Mouse (Mus musculus): ENCODE results near the gene Zbtb41. TPM values are rescaled to one million over a fixed set of nuclear protein-coding genes. Genes with fewer than 3 reads are reported as not detected.

Zbtb41 gene
- polyA plus RNA-seq, 1 experiment from 2014 or later = 13.4 TPM

GRCm38 (mm10) chr1:139454340-139455225 lies 32.5 kb downstream of the Zbtb41 start, which contains the start of gene Aspm:
Gene Aspm (plus strand): TSS chr1:139454772.
- WGBS = under 1% methylated on average over 60 of the region's 65 CpGs
- no peaks in the 10 kb centered on the region for H3K36me3 ChIP-seq (ENCODE audit: control insufficient read depth, insufficient read depth, low read length)
- H3K4me3 ChIP-seq (ENCODE audit: low read depth, low read length) = peak within 1 kb of the TSS; percentile 96
- peaks cover 7% of the 10 kb centered on the region; the same call in 1 of the 2 replicates for H3K4me1 ChIP-seq (ENCODE audit: control insufficient read depth, insufficient read depth, low read length)
- peak within 1 kb of the TSS; percentile 89 for H3K9ac ChIP-seq (ENCODE audit: low read length)
- H3K27me3 ChIP-seq (ENCODE audit: control insufficient read depth, insufficient read depth, low read length) = no peaks in the 10 kb centered on the region
- H3K9me3 ChIP-seq (ENCODE audit: control insufficient read depth, low read length) = no peaks in the 10 kb centered on the region
- peak within 1 kb of the TSS; percentile 56; the same call in 1 of the 2 replicates for H3K27ac ChIP-seq (replicated peaks; ENCODE audit: low read depth, low read length)
- peak; percentile 92 for DNase-seq (ENCODE audit: low spot score)
- peak; percentile 99 for ATAC-seq (ENCODE audit: insufficient number of reproducible peaks, low FRiP score, low TSS enrichment, low read depth)
- H3K4me2 ChIP-seq (ENCODE audit: low read depth, severe bottlenecking) = peak within 1 kb of the TSS; percentile 76

DNA sequence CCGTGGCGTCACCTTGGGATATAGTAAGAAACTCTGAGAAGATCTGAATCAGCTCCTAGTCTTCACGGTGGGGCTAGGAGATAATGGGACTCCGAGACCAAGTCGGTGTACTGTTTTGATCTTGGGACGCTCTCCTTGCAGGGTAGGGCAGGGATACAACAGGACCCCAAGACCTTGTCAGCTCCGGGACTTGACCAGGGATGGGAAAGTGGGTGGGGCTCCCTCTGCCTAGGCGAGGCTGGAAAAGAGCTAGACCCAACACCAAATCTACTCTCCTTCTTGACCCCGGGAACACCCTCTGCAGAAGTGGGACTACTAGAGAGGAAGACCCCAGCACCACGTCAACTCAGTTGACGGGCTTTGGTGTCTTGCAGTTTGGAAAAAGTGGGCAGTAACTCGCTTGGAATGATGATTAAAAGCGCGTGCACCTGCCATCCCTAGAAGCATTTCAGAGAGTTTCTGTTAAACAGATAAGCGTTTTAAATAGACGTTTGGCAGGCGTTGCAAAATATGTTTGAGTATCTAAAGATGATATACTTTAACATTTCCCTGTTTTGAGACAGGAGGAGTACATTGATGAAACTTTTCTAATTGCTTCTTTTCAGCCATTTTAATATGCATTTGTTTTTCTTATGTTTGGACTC lies 33.3 kb downstream of the Zbtb41 start:
- ATAC-seq (ENCODE audit: insufficient number of reproducible peaks, low FRiP score, low TSS enrichment, low read depth) (peak; percentile 54), DNase-seq (ENCODE audit: low spot score) (no peak)
- Histone ChIP-seq H3K9ac (ENCODE audit: low read length) (peak overlapping the region; percentile 89), H3K27ac (replicated peaks; ENCODE audit: low read depth, low read length) (peak overlapping the region; percentile 56; the same call in 1 of the 2 replicates), H3K36me3 (ENCODE audit: control insufficient read depth, insufficient read depth, low read length) (no peaks in the 10 kb centered on the region), H3K4me1 (ENCODE audit: control insufficient read depth, insufficient read depth, low read length) (peaks cover 7% of the 10 kb centered on the region; the same call in 1 of the 2 replicates), H3K9me3 (ENCODE audit: control insufficient read depth, low read length) (no peaks in the 10 kb centered on the region), H3K4me3 (ENCODE audit: low read depth, low read length) (peak overlapping the region; percentile 96), H3K27me3 (ENCODE audit: control insufficient read depth, insufficient read depth, low read length) (no peaks in the 10 kb centered on the region), H3K4me2 (ENCODE audit: low read depth, severe bottlenecking) (peak overlapping the region; percentile 76)
- WGBS = 4% methylated on average over 17 of the region's 17 CpGs

GRCm38 (mm10) chr1:139460807-139461206 lies 38.7 kb downstream of the Zbtb41 start:
- H3K9ac ChIP-seq (ENCODE audit: low read length) = no peak overlapping the region
- ATAC-seq (ENCODE audit: insufficient number of reproducible peaks, low FRiP score, low TSS enrichment, low read depth) (no peak), DNase-seq (ENCODE audit: low spot score) (no peak)
- H3K4me2 ChIP-seq (ENCODE audit: low read depth, severe bottlenecking) = no peak overlapping the region
- H3K36me3 ChIP-seq (ENCODE audit: control insufficient read depth, insufficient read depth, low read length) = peaks cover 6% of the 10 kb centered on the region; the same call in 1 of the 2 replicates
- WGBS = 82% methylated on average over 5 of the region's 5 CpGs
- no peaks in the 10 kb centered on the region for H3K9me3 ChIP-seq (ENCODE audit: control insufficient read depth, low read length)
- no peaks in the 10 kb centered on the region for H3K27me3 ChIP-seq (ENCODE audit: control insufficient read depth, insufficient read depth, low read length)
- H3K4me3 ChIP-seq (ENCODE audit: low read depth, low read length) = no peak overlapping the region
- peaks cover 7% of the 10 kb centered on the region; the same call in 1 of the 2 replicates for H3K4me1 ChIP-seq (ENCODE audit: control insufficient read depth, insufficient read depth, low read length)
- H3K27ac ChIP-seq (replicated peaks; ENCODE audit: low read depth, low read length) = no peak overlapping the region

DNA sequence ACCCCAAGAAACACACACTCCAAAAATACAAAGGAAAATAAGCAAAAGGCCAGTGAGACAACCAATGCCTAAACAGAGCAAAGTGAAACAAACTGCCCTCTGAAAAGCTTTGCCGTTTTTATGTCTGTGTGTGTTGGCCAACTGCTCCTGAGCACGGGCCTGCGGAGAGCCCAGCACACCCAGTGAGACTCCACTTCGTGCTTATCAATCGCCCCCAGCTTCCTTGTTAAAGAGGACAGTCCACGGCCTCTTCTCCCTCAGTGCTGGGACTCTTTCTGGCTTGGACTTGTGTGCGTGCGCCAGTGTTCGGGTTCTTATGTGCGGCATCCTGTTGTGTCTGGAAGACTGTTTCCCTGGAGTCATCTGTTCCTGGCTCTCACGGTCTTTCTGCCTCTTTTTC lies 43.8 kb downstream of the Zbtb41 start:
- no peak overlapping the region for H3K27ac ChIP-seq (replicated peaks; ENCODE audit: low read depth, low read length)
- no peaks in the 10 kb centered on the region for H3K4me1 ChIP-seq (ENCODE audit: control insufficient read depth, insufficient read depth, low read length)
- no peak overlapping the region for H3K9ac ChIP-seq (ENCODE audit: low read length)
- no peak overlapping the region for H3K4me3 ChIP-seq (ENCODE audit: low read depth, low read length)
- peaks cover 12% of the 10 kb centered on the region for H3K36me3 ChIP-seq (ENCODE audit: control insufficient read depth, insufficient read depth, low read length)
- DNase-seq (ENCODE audit: low spot score) (no peak), ATAC-seq (ENCODE audit: insufficient number of reproducible peaks, low FRiP score, low TSS enrichment, low read depth) (no peak)
- no peaks in the 10 kb centered on the region for H3K27me3 ChIP-seq (ENCODE audit: control insufficient read depth, insufficient read depth, low read length)
- H3K9me3 ChIP-seq (ENCODE audit: control insufficient read depth, low read length) = no peaks in the 10 kb centered on the region
- WGBS = 93% methylated on average over 11 of the region's 11 CpGs
- H3K4me2 ChIP-seq (ENCODE audit: low read depth, severe bottlenecking) = no peak overlapping the region

- H3K27ac ChIP-seq (replicated peaks; ENCODE audit: low read depth, low read length) = no peak overlapping the region
- H3K27me3 ChIP-seq (ENCODE audit: control insufficient read depth, insufficient read depth, low read length) = no peaks in the 10 kb centered on the region
- 93% methylated on average over 11 of the region's 11 CpGs for WGBS
- no peak overlapping the region for H3K9ac ChIP-seq (ENCODE audit: low read length)
- peaks cover 25% of the 10 kb centered on the region for H3K36me3 ChIP-seq (ENCODE audit: control insufficient read depth, insufficient read depth, low read length)
- no peak for DNase-seq (ENCODE audit: low spot score)
- H3K9me3 ChIP-seq (ENCODE audit: control insufficient read depth, low read length) = no peaks in the 10 kb centered on the region
- ATAC-seq (ENCODE audit: insufficient number of reproducible peaks, low FRiP score, low TSS enrichment, low read depth) = no peak
- H3K4me2 ChIP-seq (ENCODE audit: low read depth, severe bottlenecking) = no peak overlapping the region
- no peak overlapping the region for H3K4me3 ChIP-seq (ENCODE audit: low read depth, low read length)
- H3K4me1 ChIP-seq (ENCODE audit: control insufficient read depth, insufficient read depth, low read length) = no peaks in the 10 kb centered on the region
Observed at GRCm38 (mm10) chr1:139478898-139479297, 56.8 kb downstream of the Zbtb41 start.

DNA sequence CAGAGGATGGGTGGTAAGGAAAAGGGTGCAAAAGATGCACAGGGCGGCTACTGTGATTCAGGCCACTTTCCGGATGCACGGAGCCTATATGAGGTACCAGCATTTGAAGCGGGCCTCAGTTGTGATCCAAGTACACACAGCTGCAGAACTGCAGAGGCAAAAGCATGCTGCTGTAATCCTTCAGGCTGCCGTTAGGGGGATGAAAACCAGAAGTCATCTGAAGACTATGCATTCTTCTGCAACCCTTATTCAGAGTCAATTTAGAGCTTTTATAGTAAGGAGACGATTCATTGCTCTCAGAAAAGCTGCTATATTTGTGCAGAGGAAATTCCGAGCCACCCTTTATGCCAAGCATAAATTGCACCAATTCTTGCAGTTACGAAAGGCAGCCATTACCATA lies 58.2 kb downstream of the Zbtb41 start:
- Histone ChIP-seq H3K4me2 (ENCODE audit: low read depth, severe bottlenecking) (no peak overlapping the region), H3K27me3 (ENCODE audit: control insufficient read depth, insufficient read depth, low read length) (no peaks in the 10 kb centered on the region), H3K4me3 (ENCODE audit: low read depth, low read length) (no peak overlapping the region), H3K27ac (replicated peaks; ENCODE audit: low read depth, low read length) (no peak overlapping the region), H3K4me1 (ENCODE audit: control insufficient read depth, insufficient read depth, low read length) (no peaks in the 10 kb centered on the region), H3K9me3 (ENCODE audit: control insufficient read depth, low read length) (no peaks in the 10 kb centered on the region), H3K9ac (ENCODE audit: low read length) (no peak overlapping the region), H3K36me3 (ENCODE audit: control insufficient read depth, insufficient read depth, low read length) (peaks cover 25% of the 10 kb centered on the region)
- no peak for ATAC-seq (ENCODE audit: insufficient number of reproducible peaks, low FRiP score, low TSS enrichment, low read depth)
- DNase-seq (ENCODE audit: low spot score) = no peak
- 89% methylated on average over 8 of the region's 8 CpGs for WGBS

DNA sequence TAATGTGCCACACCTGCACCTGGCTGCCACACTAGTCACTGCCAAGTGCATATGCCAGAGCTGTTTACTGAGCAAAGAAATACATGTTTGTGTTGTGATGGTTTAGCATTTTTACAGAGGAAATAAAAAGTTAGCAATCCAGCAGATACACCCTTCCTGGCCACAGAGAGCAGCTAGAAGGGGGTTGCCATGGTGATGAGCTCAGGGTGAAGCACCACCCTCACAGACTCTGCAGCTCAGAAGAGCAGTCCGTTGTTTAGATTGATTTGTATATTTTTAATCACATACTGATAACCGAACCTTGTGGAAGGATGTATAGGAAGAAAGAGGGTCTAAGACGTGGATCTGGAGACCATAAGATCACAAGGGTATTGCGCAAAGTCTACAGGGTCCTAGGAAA lies 59.1 kb downstream of the Zbtb41 start:
- H3K9ac ChIP-seq (ENCODE audit: low read length) = no peak overlapping the region
- 95% methylated on average over 4 of the region's 4 CpGs for WGBS
- H3K27ac ChIP-seq (replicated peaks; ENCODE audit: low read depth, low read length) = no peak overlapping the region
- no peak overlapping the region for H3K4me3 ChIP-seq (ENCODE audit: low read depth, low read length)
- no peaks in the 10 kb centered on the region for H3K27me3 ChIP-seq (ENCODE audit: control insufficient read depth, insufficient read depth, low read length)
- no peak overlapping the region for H3K4me2 ChIP-seq (ENCODE audit: low read depth, severe bottlenecking)
- no peak for DNase-seq (ENCODE audit: low spot score)
- no peaks in the 10 kb centered on the region for H3K9me3 ChIP-seq (ENCODE audit: control insufficient read depth, low read length)
- no peak for ATAC-seq (ENCODE audit: insufficient number of reproducible peaks, low FRiP score, low TSS enrichment, low read depth)
- peaks cover 23% of the 10 kb centered on the region for H3K36me3 ChIP-seq (ENCODE audit: control insufficient read depth, insufficient read depth, low read length)
- H3K4me1 ChIP-seq (ENCODE audit: control insufficient read depth, insufficient read depth, low read length) = no peaks in the 10 kb centered on the region

- WGBS = 91% methylated on average over 3 of the region's 3 CpGs
- ATAC-seq (ENCODE audit: insufficient number of reproducible peaks, low FRiP score, low TSS enrichment, low read depth) = no peak
Observed at GRCm38 (mm10) chr1:139494630-139495029, 72.5 kb downstream of the Zbtb41 start.

More at GRCm38 (mm10) chr1:139494630-139495029, 72.5 kb downstream of the Zbtb41 start:
- no peaks in the 10 kb centered on the region for H3K4me1 ChIP-seq (ENCODE audit: control insufficient read depth, insufficient read depth, low read length)
- no peak overlapping the region for H3K4me3 ChIP-seq (ENCODE audit: low read depth, low read length)
- no peaks in the 10 kb centered on the region for H3K27me3 ChIP-seq (ENCODE audit: control insufficient read depth, insufficient read depth, low read length)
- DNase-seq (ENCODE audit: low spot score) = no peak
- H3K4me2 ChIP-seq (ENCODE audit: low read depth, severe bottlenecking) = no peak overlapping the region
- no peaks in the 10 kb centered on the region for H3K9me3 ChIP-seq (ENCODE audit: control insufficient read depth, low read length)
- no peak overlapping the region for H3K27ac ChIP-seq (replicated peaks; ENCODE audit: low read depth, low read length)
- H3K36me3 ChIP-seq (ENCODE audit: control insufficient read depth, insufficient read depth, low read length) = peaks cover 15% of the 10 kb centered on the region; the same call in 1 of the 2 replicates
- no peak overlapping the region for H3K9ac ChIP-seq (ENCODE audit: low read length)
